Mouse (Mus musculus) natural killer cell, adult 2 months (primary cell): ENCODE data around the gene Man2a1.

Source experiments
- DNase-seq, 2 experiments: peaks; one replicate each; pipeline ENCODE4 v3.0.0; 2022; ENCODE audit warnings: low spot score in 2 of 2

Gene Man2a1

DNA sequence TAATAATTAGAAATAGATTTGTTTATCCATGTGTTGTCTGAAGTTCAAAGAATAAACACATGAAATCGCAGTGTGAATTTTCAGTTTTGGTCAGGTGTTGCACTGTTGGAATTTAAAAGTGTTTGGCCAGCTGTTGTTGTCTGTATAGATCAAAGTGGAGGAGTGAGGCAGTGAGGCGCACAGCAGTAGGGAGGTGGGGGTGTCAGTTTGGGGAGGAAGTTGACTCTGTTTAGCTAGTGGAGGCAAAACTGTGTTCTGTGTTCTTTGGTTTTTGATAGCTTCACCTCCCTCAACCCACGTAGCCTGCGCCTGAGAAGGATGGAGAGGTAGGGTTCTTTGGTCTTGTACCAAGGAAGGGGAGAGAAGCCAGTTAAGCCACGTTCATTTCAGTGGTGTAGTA, 28.3 kb downstream of the Man2a1 start:
- DNase-seq: no peak

DNA sequence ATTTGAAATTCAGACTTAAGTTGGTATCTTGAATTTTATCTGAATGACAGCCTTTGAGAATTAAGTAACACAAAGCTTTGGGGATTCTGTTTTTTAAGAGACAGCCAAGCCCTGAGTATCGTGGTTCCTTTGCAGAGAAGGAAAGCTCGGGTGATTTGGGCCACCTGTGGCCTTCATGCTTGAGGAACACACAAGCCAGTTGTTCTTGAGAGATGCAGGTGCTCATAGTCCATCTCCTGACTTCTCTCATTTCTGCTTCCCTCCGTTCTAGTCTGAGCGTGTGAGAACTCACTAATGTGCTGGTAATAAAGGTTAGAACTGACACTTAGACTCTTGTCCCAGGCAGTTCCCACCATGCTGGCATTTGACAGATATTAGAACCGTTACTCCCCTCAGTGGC, 28.9 kb downstream of the Man2a1 start:
- DNase-seq: no peak

DNA sequence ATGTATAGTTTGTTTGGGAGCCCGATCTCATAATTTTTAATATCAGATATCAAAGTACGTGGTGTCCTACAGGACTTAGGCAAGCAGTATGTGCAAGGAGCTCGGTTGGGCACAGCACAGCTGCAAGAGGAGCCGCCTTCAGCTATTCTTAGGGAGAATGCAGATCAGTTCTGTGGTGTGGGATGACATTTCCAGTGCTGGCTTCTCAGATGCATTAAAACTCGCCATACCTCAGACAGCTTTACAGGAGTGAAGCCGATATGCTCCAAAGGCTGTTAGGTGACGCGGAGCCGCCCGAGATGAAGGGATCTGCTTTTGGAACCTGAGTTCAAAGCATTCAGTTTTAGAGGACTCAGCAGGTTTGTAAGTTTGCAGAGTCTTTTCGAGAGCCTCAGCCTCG, 30.0 kb downstream of the Man2a1 start:
- DNase-seq: no peak

DNA sequence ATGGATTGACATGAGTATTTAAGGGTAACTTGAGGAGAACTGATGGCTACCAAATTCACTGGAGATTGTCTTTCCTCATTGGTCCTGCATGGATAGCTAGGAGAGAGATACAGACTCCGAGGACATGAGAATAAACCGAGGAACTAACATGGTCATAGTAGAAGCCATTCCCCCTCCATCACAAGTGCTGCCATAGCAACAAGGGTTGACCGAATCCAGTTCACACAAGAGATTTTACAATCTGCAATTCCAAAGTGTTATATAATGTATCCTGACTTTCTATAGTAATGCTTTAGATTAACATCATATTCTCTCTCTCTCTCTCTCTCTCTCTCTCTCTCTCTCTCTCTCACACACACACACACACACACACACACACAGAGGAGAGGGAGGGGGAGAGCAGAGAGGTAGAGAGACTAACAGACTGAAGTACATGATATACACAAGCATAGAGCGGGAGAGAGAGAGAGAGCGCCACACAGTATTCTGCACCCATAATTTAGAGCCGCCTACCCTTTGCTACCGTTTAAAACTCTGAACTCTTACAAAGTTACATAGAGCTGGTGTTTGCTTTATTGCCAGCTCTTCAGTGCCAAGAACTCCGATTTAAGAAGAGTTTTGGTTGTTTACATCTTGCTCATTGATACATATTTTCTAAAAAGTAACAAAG, 37.5 kb downstream of the Man2a1 start:
- DNase-seq: no peak

DNA sequence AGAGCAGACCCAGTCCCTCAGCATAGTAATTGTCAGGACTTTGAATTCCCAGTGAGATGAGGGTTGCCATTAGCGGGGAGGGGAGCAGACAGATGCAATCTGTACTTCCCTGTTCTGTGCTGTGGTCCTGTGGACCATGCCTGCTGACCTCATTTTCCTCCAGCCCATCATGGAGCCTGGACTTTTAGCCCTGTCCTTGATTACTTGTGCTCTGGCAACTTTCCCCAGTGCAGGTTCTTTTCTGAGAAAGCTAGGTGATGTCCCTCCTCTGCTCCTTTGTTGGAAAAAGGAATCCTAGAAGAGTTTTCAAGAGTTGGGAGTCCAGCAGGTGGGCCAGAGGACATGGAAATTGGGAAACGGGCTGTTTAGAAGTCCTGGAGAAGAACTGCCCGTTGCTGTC, 40.8 kb downstream of the Man2a1 start:
- DNase-seq: no peak

DNA sequence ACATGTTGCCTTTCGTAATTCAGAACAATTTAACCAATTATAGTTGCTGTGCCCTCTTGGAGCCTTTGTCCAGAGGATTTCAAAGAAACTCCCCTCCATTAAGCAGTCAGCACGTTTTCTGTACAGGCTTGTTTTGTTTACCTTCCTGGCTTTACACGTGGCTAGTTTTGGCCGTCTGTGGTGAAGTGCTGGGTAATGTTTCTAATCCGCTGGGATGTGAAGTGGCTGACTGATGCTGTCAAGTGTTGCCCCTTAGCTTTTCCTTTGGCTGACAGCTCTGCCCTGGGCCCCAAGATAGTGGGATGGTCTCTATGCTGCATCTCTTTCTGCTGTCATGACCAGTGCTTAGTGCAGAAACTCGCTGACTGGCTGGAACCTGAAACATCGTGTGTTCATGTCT, 43.1 kb downstream of the Man2a1 start:
- no peak for DNase-seq

DNA sequence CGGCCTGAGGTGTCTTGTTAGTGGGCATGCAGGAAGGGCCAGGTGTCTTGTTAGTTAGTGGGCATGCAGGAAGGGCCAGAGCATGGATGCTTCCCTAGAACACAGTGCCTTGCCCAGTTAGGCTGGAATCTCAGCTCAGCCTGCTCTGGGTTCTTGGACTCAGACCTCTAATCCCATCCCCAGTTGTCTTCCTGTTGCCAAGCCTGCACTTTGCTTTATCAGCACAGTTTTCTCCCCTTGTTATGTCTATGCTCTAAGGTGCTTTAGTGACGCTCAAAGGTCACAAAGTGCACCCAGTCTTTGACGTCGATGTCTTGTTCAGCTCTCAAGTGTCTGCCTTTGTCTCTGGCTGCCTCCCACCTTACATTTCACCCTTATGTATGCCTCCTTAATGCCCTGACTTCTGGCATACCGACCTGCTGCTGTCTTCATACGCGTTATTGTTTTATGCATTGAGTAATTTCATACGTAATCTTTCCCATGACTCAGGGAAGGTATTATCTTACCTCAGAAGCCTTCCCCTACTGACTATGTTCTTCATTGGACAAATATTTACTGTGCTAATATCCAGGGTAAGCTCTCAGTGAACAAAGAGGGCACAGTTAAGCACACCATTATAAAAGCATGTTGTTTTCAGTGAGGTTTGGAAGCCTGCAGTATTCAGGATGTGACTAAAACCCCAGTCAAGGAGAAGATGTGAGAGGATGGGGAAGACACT, 44.5 kb downstream of the Man2a1 start:
- no peak for DNase-seq

DNA sequence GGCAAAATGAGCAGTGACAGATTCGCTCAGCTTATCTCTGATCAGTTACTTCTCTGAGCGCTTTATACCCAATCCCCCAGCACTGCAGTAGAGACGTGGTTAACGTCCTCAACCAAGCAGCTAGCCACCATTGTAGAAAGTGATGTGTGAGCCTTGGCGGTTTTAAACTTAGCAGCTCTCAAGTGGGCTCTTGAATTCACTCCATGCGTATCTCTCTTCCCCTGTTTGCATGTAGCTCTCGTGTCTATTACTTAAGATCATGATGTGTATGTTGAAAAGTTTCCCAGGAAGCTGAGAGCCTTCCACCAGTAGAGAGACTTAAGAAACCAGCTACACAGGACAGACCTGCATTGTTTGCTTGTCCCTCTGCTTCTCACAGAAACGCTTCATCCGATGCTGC, 46.9 kb downstream of the Man2a1 start:
- DNase-seq: no peak

DNA sequence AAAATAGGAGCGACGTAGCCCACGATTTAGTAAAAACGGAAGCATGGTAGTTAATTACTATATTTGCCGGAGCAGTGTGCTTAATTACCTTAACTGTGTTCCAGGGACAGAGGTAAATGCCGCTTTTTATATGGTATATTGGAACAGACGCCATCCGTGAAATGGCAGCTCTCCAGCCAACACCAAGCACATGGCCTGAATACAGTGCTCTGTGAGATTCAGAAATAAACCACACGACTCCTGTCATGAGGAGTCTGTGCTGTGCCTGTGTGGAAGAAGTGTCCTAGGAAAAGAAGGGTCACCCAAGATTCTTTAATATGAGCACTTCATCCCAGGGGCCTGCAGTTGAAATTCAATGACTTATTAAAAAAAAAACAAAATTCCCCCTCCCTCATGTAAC, 50.2 kb downstream of the Man2a1 start:
- no peak for DNase-seq

DNA sequence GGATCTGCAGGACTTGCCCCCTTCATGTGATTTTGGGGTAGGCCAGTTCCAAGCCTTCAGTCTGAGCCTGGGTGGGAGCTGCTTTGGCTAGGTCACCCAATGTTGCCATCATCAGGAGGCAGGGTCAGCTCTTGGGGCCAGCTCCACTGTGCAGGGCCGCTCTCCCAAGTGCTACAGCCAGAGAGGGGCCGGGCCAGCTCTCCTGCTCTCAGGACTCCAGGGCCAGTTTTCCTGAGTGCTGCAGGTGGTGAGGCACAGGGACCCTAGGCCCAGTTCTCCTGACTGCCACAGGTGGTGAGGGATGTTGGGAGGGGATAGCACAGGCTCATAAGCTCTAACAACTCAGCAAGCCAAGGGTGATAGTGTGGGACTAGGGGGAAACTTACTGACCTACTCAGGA, 53.1 kb downstream of the Man2a1 start:
- no peak for DNase-seq

DNA sequence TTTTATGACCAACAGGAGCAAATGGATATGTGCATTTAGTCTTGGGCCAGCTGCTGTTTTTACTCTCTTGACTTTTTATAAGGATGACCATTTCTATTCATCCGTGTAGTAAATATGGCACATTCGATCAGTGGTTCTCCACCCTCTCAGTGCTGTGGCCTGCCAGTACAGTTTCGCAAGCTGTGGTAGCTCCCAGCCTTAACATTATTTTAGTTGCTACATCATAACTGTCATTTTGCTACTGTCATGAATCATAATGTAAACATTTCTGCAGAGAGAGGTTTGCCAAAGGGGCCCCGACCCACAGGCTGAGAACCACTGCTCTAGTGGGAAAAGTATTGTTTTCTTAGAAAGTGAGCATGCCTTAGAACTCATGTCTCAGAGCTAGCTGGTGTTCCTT, 59.1 kb downstream of the Man2a1 start:
- DNase-seq: no peak

DNA sequence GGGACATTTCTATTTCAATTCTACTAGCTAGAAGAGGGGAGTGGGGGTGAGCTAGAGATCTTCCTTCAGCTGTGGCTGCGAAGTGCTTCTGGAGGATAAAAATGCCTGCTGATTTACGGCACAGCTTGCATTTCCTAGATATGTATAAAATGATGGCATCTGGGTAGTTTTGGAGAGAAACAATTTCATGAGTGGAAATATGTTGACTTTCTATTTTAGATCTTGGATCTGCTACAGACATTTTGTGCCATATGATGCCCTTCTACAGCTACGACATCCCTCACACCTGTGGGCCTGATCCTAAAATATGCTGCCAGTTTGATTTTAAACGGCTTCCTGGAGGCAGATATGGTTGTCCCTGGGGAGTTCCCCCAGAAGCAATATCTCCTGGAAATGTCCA, 66.0 kb downstream of the Man2a1 start:
- DNase-seq: no peak

DNA sequence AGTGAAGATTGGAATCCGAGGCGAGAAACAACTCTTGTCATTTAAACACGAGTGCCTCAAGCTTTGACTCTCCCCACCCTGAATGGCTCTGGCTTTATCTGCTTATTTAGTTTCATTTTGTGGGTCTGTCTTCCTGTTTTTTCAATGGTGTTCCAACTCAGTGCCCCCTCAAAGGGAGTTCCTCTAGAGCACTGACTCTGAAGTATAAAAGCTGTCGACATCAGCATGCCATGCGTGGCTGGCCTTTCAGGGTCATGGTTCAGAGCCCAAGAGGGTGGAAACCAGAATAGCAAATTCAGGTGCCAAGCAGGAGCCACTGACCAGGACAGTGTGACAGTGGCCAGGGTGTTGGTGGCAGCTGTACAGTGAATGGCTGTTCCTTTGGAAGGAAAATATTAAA, 68.0 kb downstream of the Man2a1 start:
- DNase-seq: peak in 1 of 2 experiments; percentile 65

DNA sequence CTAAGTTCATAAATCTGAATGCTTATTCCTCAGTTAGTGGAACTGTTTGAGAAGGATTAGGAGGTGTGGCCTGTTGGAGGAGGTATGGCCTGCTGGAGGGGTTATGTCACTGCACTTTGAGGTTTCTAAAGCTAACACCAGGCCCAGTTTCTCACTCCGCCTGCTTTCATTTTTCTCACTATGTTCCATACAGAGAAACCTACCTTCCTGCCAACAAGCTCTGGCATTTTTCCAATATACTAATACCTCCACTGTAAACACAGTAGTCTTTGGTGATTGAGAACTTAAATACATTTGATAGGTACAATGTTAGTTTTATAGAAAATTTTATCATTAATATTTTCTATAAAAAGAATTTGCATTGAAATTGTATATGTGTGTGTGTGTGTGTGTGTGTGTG, 73.9 kb downstream of the Man2a1 start:
- DNase-seq: no peak

DNA sequence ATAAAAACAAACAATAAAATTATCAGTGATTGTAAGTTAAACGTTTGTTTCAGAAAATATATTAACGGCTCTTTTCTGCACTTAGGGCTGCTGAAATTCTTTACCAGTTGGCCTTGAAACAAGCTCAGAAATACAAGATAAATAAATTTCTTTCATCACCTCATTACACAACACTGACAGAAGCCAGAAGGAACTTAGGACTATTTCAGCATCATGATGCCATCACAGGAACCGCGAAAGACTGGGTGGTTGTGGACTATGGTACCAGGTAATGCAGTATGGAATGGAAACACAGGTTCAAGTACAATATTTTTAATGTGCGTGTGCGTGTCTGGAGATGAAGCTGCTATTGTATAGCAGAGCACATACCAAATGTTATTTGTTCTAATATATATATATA, 74.4 kb downstream of the Man2a1 start:
- DNase-seq: no peak

DNA sequence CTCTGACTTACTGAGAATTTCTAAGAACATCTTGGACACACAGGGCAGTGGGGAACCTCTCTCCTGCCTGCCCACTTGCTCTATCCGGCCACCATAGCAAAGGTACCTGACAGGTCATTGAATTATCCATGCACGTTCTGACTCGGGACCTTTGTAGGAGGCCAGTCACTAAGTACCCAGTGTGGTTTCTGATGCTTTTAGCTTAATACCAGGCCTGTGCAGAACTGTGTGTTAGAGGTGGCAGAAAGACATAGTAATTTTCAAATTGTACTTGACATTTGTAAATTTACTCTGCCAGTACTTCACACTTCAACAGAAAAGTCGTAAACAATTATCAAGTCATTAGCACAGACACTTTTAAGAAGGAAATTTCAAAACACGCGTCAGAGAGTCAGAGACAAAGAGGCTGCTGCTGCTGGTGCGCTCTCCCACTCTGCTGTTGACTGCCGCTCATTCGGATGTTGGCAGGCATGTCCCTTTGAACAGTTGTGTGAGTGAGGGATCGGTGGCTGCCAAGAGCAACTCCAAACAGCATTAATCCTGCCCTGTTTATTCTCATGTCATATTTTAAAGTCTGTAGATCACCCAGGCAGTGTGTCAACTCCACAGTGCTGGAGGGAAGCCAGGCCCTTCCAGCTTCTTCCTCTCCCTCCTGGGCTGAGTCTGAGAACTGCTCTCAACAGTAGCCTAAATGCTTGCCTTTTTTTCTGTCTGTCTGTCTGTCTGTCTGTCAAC, 76.4 kb downstream of the Man2a1 start:
- no peak for DNase-seq

DNA sequence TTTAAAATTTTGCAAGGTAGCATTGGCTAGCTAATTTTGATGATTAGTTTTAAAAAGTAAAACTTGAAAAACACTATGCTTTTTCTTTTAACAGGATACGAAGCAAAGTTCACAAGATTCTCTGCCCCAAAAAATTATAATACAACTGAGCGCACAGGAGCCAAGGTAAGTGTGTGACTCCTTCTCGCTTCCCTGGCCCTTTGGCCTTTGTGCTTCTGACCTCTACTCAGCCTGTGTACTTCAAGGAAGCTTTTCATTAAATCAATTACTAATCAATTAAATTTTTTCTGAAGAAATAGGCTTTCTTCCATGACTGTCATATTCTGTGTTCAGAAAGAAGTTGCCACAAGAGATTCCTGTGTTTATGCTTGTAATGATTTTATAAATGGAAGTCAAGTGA, 80.9 kb downstream of the Man2a1 start:
- no peak for DNase-seq

DNA sequence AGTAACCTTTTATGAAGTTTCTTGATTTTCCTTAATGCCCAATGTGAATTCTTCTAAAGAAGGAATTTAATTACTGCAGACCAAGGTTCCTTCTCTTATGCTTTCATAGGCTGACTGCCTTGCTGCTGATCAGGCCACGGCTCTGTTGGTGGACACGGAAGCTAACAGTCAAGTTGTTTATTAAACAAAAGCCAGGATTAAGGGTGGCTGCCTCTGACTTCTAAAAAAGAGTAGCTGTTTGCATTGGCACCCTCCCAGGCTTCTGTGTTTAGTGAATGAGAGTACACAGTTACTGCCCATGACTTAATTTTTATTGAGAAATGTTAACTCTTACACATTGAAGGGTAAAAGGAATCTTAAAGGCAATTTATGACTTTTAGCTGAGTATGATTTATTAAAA, 81.4 kb downstream of the Man2a1 start:
- no peak for DNase-seq

DNA sequence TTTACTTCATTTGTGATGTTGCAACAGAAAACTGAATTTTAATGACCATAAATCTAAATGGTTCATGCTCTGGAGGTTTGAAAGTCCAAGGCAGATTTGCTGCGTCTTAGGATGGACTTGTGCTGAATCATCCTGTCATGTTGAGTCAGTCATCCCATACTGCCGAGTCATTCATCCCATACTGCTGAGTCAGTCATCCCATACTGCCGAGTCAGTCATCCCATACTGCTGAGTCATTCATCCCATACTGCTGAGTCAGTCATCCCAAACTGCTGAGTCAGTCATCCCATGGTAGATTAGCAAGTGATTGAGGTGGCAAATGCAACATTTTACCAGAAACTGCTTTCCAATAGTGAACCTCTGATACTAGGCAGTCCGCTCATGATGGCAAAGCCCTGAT, 83.6 kb downstream of the Man2a1 start:
- no peak for DNase-seq

DNA sequence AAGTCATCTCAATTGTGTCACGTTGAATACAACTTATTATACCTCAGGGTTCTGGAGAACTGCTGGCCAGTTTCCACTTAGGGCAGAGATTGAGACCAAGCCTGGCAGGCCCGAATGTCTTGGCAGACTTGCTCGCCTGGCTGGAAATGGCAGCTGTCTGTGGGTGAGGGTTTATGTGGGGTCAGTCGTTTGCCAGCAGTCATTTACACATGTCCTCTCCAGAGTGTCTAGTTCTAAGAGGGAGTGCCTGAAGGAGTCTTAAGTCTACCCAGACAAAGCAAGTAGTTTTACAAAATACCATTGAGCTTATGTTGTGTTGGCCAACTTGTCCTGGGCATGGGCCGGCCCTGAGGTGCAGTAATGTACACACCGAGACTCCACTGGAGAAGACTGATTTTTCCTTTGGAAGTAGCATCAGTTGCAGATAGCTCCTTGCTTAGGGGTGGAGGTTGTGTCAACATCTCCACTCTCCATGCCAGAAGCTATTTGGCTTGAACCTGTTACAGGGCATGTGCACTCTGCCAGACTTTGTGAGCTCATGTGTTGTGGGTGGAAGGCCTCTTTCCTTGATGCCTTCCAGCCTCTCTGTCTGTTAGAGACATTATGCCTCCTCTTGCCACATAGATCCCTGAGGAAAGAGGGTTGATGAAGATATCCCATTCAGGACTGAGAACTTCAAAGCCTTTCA, 84.8 kb downstream of the Man2a1 start:
- no peak for DNase-seq

DNA sequence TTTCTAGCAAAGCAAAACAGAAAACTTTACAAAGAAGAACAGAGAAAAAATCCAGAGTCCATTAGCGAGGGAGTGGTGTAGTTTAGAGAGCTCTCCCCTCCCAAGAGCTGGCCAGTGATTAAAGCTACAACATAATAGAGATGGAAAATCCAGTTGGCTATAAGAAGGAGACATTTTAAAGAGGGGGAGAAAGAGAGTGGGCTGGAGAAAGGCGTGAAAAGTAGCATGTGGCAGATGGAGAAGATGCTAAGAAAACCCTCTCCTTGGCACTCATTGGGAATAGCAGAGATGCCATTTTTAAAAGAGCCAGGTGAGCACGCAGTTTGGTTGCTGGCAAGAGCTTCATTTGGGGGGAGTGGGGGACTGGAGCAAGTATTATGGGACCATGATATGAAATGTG, 89.1 kb downstream of the Man2a1 start:
- no peak for DNase-seq

DNA sequence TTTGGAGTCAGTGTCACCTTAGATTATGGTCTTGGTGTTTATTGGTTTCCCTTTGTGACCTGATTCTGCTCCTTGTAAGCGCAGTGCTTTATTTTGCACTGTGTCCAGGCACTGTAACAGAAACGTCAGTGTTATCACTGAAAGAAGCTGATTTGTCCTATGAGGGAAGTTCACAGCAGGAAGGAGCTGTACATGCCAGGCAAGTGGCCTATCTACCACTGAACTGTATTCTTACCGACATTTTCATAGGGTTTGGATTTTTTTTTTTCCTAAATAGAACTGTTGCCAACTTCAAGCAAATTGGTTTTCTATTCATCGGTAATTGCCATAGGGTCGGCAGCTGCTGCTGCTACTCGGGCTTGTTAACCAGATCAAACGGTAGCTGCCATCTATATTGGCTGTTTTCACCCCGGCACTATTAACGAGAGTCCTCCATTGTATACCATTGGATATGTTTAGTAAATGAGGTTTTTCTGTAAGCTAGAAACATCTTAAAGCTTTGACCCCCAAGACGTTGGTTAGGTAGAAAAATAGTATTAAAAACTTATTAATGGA, 96.8 kb downstream of the Man2a1 start:
- DNase-seq: no peak
